9 mouse cellular contexts compared by ENCODE assay signal in the genomic region with DNA sequence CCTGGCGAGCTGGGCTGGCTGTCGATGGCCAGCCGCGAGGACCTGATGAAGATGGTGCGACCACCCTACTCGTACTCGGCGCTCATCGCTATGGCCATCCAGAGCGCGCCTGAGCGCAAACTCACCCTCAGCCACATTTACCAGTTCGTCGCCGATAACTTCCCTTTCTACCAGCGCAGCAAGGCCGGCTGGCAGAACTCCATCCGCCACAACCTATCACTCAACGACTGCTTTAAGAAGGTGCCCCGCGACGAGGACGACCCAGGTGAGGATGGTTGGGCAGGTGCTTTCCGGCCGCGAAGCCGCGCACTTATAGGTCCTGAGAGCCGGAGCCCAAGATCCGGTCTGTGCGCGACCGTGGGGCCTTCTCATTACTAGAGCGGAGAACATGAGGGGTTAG. TPM values are rescaled to one million over a fixed set of nuclear protein-coding genes. Genes with fewer than 3 reads are reported as not detected.
A peak's percentile ranks its signal among the peaks of the same experiment; 100 is the strongest.
DNase-seq lines count a peak whose midpoint lies in the region; ATAC-seq and TF ChIP-seq lines count a peak whose summit lies in the region.
"Had no signal": no experiment of that assay in that cellular context is flagged by ENCODE, and none has a peak within 500 bp of the region (broad histone marks: within the 10 kb centered on the region; RNA-seq: fewer than 3 reads in every experiment).

No protein-coding gene starts in this region.

- 0 out of 2 replicates have a peak overlapping the region, but pooled peaks have one; percentile 29 for H3K9ac ChIP-seq in kidney, embryonic 15.5 days
- peak overlapping the region; percentile 62 for H3K9ac ChIP-seq in limb, embryonic 13.5 days
- H3K9ac ChIP-seq in stomach, postnatal 0 days (ENCODE audit: low read length) = no peak overlapping the region

- no peaks in the 10 kb centered on the region for H3K36me3 ChIP-seq in kidney, embryonic 15.5 days
- H3K36me3 ChIP-seq in forebrain, embryonic 10.5 days (replicated peaks) = no peaks in the 10 kb centered on the region
- H3K36me3 ChIP-seq in limb, embryonic 13.5 days = no peaks in the 10 kb centered on the region
- no peaks in the 10 kb centered on the region for H3K36me3 ChIP-seq in stomach, postnatal 0 days (ENCODE audit: control insufficient read depth, insufficient read depth, low read length)

- TF ChIP-seq CTCF in stomach, postnatal 0 days (IDR thresholded peaks at IDR 0.05; ENCODE audit: low read depth) = no peak

- H3K9me3 ChIP-seq in kidney, embryonic 15.5 days (replicated peaks) = no peaks in the 10 kb centered on the region
- no peaks in the 10 kb centered on the region for H3K9me3 ChIP-seq in forebrain, embryonic 10.5 days
- no peaks in the 10 kb centered on the region for H3K9me3 ChIP-seq in limb, embryonic 13.5 days
- H3K9me3 ChIP-seq in stomach, postnatal 0 days (ENCODE audit: control insufficient read depth, low read length) = no peaks in the 10 kb centered on the region

- H3K27ac ChIP-seq in kidney, embryonic 15.5 days = no peak overlapping the region
- 0 out of 2 replicates have a peak overlapping the region, but pooled peaks have one; percentile 40 for H3K27ac ChIP-seq in forebrain, embryonic 10.5 days
- no peak overlapping the region for H3K27ac ChIP-seq in limb, embryonic 13.5 days
- no peak overlapping the region for H3K27ac ChIP-seq in stomach, postnatal 0 days (replicated peaks)

- peak; percentile 41 for ATAC-seq in kidney, embryonic 15.5 days (replicated peaks; ENCODE audit: low FRiP score)
- ATAC-seq in limb, embryonic 13.5 days (ENCODE audit: low FRiP score, low read depth) = no peak
- ATAC-seq in stomach, postnatal 0 days (ENCODE audit: low FRiP score, low TSS enrichment) = no peak

- H3K27me3 ChIP-seq in kidney, embryonic 15.5 days = peaks cover 91% of the 10 kb centered on the region
- peaks cover 97% of the 10 kb centered on the region for H3K27me3 ChIP-seq in forebrain, embryonic 10.5 days (ENCODE audit: poor library complexity, severe bottlenecking)
- H3K27me3 ChIP-seq in limb, embryonic 13.5 days = peaks cover 85% of the 10 kb centered on the region
- H3K27me3 ChIP-seq in stomach, postnatal 0 days (ENCODE audit: control insufficient read depth, insufficient read depth, low read length) = peaks cover 23% of the 10 kb centered on the region

- H3K4me2 ChIP-seq in kidney, embryonic 15.5 days = peak overlapping the region; percentile 94
- H3K4me2 ChIP-seq in limb, embryonic 13.5 days (replicated peaks) = peak overlapping the region; percentile 97
- peak overlapping the region; percentile 47 for H3K4me2 ChIP-seq in stomach, postnatal 0 days (replicated peaks; ENCODE audit: low read depth)

- no peak for TF ChIP-seq EP300 in stomach, postnatal 0 days (optimal IDR thresholded peaks at IDR 0.05)

- no peak for DNase-seq in kidney, adult 11 months
- DNase-seq in Muller cell, postnatal 12 days (ENCODE audit: inconsistent ontology term) = peak; percentile 17
- peak; percentile 33 for DNase-seq in forebrain, embryonic 10.5 days (ENCODE audit: extremely low spot score, low spot score)
- DNase-seq in stomach, postnatal 0 days (ENCODE audit: low spot score) = peak; percentile 14
- DNase-seq in yolk sac, embryonic 10.5 days (ENCODE audit: low spot score) = no peak
- no peak for DNase-seq in lung, postnatal 25 days (ENCODE audit: low spot score)

- peaks cover 15% of the 10 kb centered on the region for H3K4me1 ChIP-seq in kidney, embryonic 15.5 days
- H3K4me1 ChIP-seq in forebrain, embryonic 10.5 days = peaks cover 21% of the 10 kb centered on the region
- peaks cover 12% of the 10 kb centered on the region for H3K4me1 ChIP-seq in limb, embryonic 13.5 days
- H3K4me1 ChIP-seq in stomach, postnatal 0 days (replicated peaks; ENCODE audit: control insufficient read depth, insufficient read depth) = no peaks in the 10 kb centered on the region

- H3K4me3 ChIP-seq in kidney, embryonic 15.5 days (replicated peaks) = peak overlapping the region; percentile 52
- H3K4me3 ChIP-seq in forebrain, embryonic 10.5 days = peak overlapping the region; percentile 62
- peak overlapping the region; percentile 58 for H3K4me3 ChIP-seq in limb, embryonic 13.5 days
- H3K4me3 ChIP-seq in stomach, postnatal 0 days (ENCODE audit: low read depth, low read length) = peak overlapping the region; percentile 31

- under 1% methylated on average over 34 of the region's 34 CpGs for WGBS in kidney, embryonic 15.5 days
- WGBS in forebrain, embryonic 10.5 days = under 1% methylated on average over 34 of the region's 34 CpGs
- under 1% methylated on average over 34 of the region's 34 CpGs for WGBS in limb, embryonic 13.5 days
- WGBS in stomach, postnatal 0 days = under 1% methylated on average over 34 of the region's 34 CpGs

RNA-seq across cellular contexts. Expression of gene Foxi3, which starts 0.6 kb away (rescaled TPM):
- not detected in 2 replicates for polyA plus RNA-seq in kidney, embryonic 15.5 days (2015; fragmentation: Nextera tagmentation; extraction: Ambion mirVana)
- polyA plus RNA-seq in forebrain, embryonic 10.5 days (2016; fragmentation: Nextera tagmentation; extraction: Ambion mirVana) = 0.11 and 0.17 TPM in 2 replicates
- polyA plus RNA-seq in limb, embryonic 13.5 days (2015; fragmentation: Nextera tagmentation; extraction: Ambion mirVana) = 0.15 and 0.20 TPM in 2 replicates
- not detected in 2 replicates for polyA plus RNA-seq in stomach, postnatal 0 days (2015; fragmentation: Nextera tagmentation; extraction: Ambion mirVana)
- polyA plus RNA-seq: liver, adult 2 months had no signal

RNA-seq across cellular contexts. Expression of gene Tex37, which starts 38.2 kb away (rescaled TPM):
- polyA plus RNA-seq in kidney, embryonic 15.5 days (2015; fragmentation: Nextera tagmentation; extraction: Ambion mirVana) = not detected in 2 replicates
- not detected in 2 replicates for polyA plus RNA-seq in forebrain, embryonic 10.5 days (2016; fragmentation: Nextera tagmentation; extraction: Ambion mirVana)
- polyA plus RNA-seq in limb, embryonic 13.5 days (2015; fragmentation: Nextera tagmentation; extraction: Ambion mirVana) = not detected in 2 replicates
- polyA plus RNA-seq in stomach, postnatal 0 days (2015; fragmentation: Nextera tagmentation; extraction: Ambion mirVana) = not detected in 2 replicates
- polyA plus RNA-seq: liver, adult 2 months had no signal

Comparison
In these comparisons a context has a peak if more than half of its experiments do, and no peak if none do; other contexts are left out.
1. H3K4me2 ChIP-seq: peak in every context shown above with its lines; median percentile 97 in limb, embryonic 13.5 days; 94 in kidney, embryonic 15.5 days; 47 in stomach, postnatal 0 days.
2. DNase-seq: peak in Muller cell, postnatal 12 days (single experiment), forebrain, embryonic 10.5 days (single experiment) and stomach, postnatal 0 days (single experiment); none in kidney, adult 11 months (single experiment), yolk sac, embryonic 10.5 days (single experiment) and lung, postnatal 25 days (single experiment).
3. Peak in every context shown above with its lines, with median percentiles within 50 percentile points of each other: H3K4me3 ChIP-seq.